ENCODE assay signal across 11 mouse cellular contexts in the genomic region with DNA sequence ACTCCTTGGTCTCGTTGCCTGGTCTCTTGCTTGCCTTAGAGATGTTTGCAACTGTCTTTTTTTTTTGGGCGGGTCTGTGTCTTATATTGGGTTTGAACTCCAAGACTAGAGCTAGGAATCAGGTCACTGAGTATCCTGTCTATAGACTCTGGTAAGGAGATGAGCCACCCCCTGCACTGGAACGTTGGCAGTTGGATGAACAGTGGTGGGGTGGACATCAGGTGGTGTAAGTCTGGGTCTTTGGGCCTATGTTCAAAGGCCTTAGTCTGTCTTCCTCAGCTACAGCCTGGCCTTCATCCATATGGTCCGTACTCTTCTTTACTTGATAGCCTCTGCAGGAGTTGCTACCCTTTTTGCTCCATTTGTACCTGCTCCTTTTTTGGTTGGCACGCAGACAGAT. TPM values are rescaled to one million over a fixed set of nuclear protein-coding genes. Genes with fewer than 3 reads are reported as not detected.
DNase-seq lines count a peak whose midpoint lies in the region; ATAC-seq and TF ChIP-seq lines count a peak whose summit lies in the region.
"Had no signal": no experiment of that assay in that cellular context is flagged by ENCODE, and none has a peak within 500 bp of the region (broad histone marks: within the 10 kb centered on the region; RNA-seq: fewer than 3 reads in every experiment).

No protein-coding gene starts in this region.

- peak overlapping the region; percentile 88 for H3K4me2 ChIP-seq in forebrain, postnatal 0 days (ENCODE audit: low read depth)
- H3K4me2 ChIP-seq in liver, embryonic 15.5 days: peak overlapping the region; percentile 88

- H3K9ac ChIP-seq in heart, adult 2 months (ENCODE audit: low read depth, low read length): no peak overlapping the region
- no peak overlapping the region; the same call in 1 of the 2 replicates for H3K9ac ChIP-seq in forebrain, postnatal 0 days
- H3K9ac ChIP-seq in liver, embryonic 15.5 days: 0 out of 2 replicates have a peak overlapping the region, but pooled peaks have one; percentile 83

- no peak for TF ChIP-seq POLR2A in heart, adult 2 months (IDR thresholded peaks at IDR 0.05; ENCODE audit: insufficient read depth, low read depth, low read length)

- peaks cover 2% of the 10 kb centered on the region for H3K79me2 ChIP-seq in heart, adult 2 months (replicated peaks; ENCODE audit: control insufficient read depth, insufficient read depth, low read length)

- H3K4me3 ChIP-seq in heart, adult 2 months: peak overlapping the region; percentile 97
- H3K4me3 ChIP-seq in E14TG2a.4 (replicated peaks; ENCODE audit: low read length): peak overlapping the region; percentile 97
- H3K4me3 ChIP-seq in forebrain, postnatal 0 days (ENCODE audit: low read depth, low read length): no peak overlapping the region
- H3K4me3 ChIP-seq in liver, embryonic 15.5 days (replicated peaks): peak overlapping the region; percentile 82

- ATAC-seq in forebrain, postnatal 0 days: no peak
- no peak for ATAC-seq in liver, embryonic 15.5 days (ENCODE audit: insufficient read depth)

- H3K27me3 ChIP-seq in heart, adult 2 months (ENCODE audit: control insufficient read depth, insufficient read depth, low read length): no peaks in the 10 kb centered on the region
- H3K27me3 ChIP-seq in E14TG2a.4 (ENCODE audit: insufficient read depth, low read length): no peaks in the 10 kb centered on the region
- no peaks in the 10 kb centered on the region for H3K27me3 ChIP-seq in forebrain, postnatal 0 days (ENCODE audit: insufficient read depth, low read length)
- H3K27me3 ChIP-seq in liver, embryonic 15.5 days: no peaks in the 10 kb centered on the region

- no peak for TF ChIP-seq CTCF in heart, adult 2 months (IDR thresholded peaks at IDR 0.05)
- no peak for TF ChIP-seq CTCF in E14TG2a.4 (conservative IDR thresholded peaks at IDR 0.05; ENCODE audit: low read length)
- no peak for TF ChIP-seq CTCF in forebrain, postnatal 0 days (IDR thresholded peaks at IDR 0.05; ENCODE audit: low read depth)

- DNase-seq in heart, adult 2 months: no peak
- DNase-seq in heart, postnatal 14 days: no peak
- no peak for DNase-seq in forebrain, postnatal 0 days
- no peak for DNase-seq in right cerebral cortex, postnatal 4 days
- no peak for DNase-seq in right cerebral cortex, adult 18-20 months
- DNase-seq in adrenal gland, postnatal 36 days: no peak
- DNase-seq: cerebellum, adult 11 months; thymus, adult 18-20 months had no signal

- 64% methylated on average over 5 of the region's 5 CpGs for WGBS in heart, adult 2 months
- 93% methylated on average over 5 of the region's 5 CpGs for WGBS in forebrain, postnatal 0 days
- WGBS in liver, embryonic 15.5 days (ENCODE audit: insufficient replicate concordance): 86% methylated on average over 5 of the region's 5 CpGs

- H3K36me3 ChIP-seq in heart, adult 2 months (ENCODE audit: control insufficient read depth, insufficient read depth, low read length): no peaks in the 10 kb centered on the region
- H3K36me3 ChIP-seq in E14TG2a.4 (ENCODE audit: insufficient read depth, low read length): peaks cover 47% of the 10 kb centered on the region
- H3K36me3 ChIP-seq in forebrain, postnatal 0 days (ENCODE audit: insufficient read depth): peaks cover 34% of the 10 kb centered on the region
- peaks cover 30% of the 10 kb centered on the region for H3K36me3 ChIP-seq in liver, embryonic 15.5 days (replicated peaks)

- intact Hi-C loops in heart, adult 2 months (cut with DNase I): loop anchor here (2.0 kb wide), 1 partner anchor 17 kb away; the partner anchor contains the start of gene Lamb2
- intact Hi-C loops in heart, postnatal 14 days (cut with DNase I): loop anchor here (2.0 kb wide), 1 partner anchor 17 kb away; the partner anchor contains the start of gene Lamb2

- peak overlapping the region; percentile 97 for H3K27ac ChIP-seq in heart, adult 2 months
- no peak overlapping the region for H3K27ac ChIP-seq in forebrain, postnatal 0 days (ENCODE audit: low read depth, low read length)
- H3K27ac ChIP-seq in liver, embryonic 15.5 days (replicated peaks): no peak overlapping the region

- H3K9me3 ChIP-seq in E14TG2a.4 (ENCODE audit: low read length): no peaks in the 10 kb centered on the region
- H3K9me3 ChIP-seq in forebrain, postnatal 0 days (ENCODE audit: low read length): no peaks in the 10 kb centered on the region
- H3K9me3 ChIP-seq in liver, embryonic 15.5 days (replicated peaks): no peaks in the 10 kb centered on the region

- no peak for TF ChIP-seq EP300 in heart, adult 2 months (IDR thresholded peaks at IDR 0.05; ENCODE audit: insufficient read depth, low read depth, low read length)

- peaks cover 13% of the 10 kb centered on the region for H3K4me1 ChIP-seq in heart, adult 2 months (ENCODE audit: control insufficient read depth, insufficient read depth, low read length)
- peaks cover 64% of the 10 kb centered on the region for H3K4me1 ChIP-seq in E14TG2a.4 (replicated peaks; ENCODE audit: low read depth, low read length)
- H3K4me1 ChIP-seq in forebrain, postnatal 0 days (ENCODE audit: insufficient read depth): 0 out of 2 replicates have a peak, but pooled peaks cover 8% of the 10 kb centered on the region
- peaks cover 31% of the 10 kb centered on the region for H3K4me1 ChIP-seq in liver, embryonic 15.5 days (replicated peaks)

RNA-seq across cellular contexts. Expression of gene Klhdc8b, which starts 0.3 kb away (rescaled TPM):
- 1 to 10 TPM; 4.9 to 5.8 TPM for total RNA-seq in heart, adult 2 months (2021)
- polyA plus RNA-seq in heart, adult 2 months (2012; rRNA removed): 21.5 and 26.6 TPM in 2 replicates
- total RNA-seq in heart, postnatal 14 days (2021): 10 to 100 TPM; 15.0 to 15.2 TPM
- total RNA-seq in forebrain, postnatal 0 days (2014; rRNA removed): 68.7 and 95.6 TPM in 2 replicates
- polyA plus RNA-seq in forebrain, postnatal 0 days (2015; fragmentation: Nextera tagmentation; extraction: Ambion mirVana): 45.5 and 56.5 TPM in 2 replicates
- polyA plus RNA-seq in liver, embryonic 15.5 days (2015; fragmentation: Nextera tagmentation; extraction: Ambion mirVana): 12.5 and 15.9 TPM in 2 replicates
- total RNA-seq in adrenal gland, postnatal 36 days (2021): 10 to 100 TPM; 20.1 to 21.5 TPM

RNA-seq across cellular contexts. Expression of gene Ccdc71, which starts 1.3 kb away (rescaled TPM):
- total RNA-seq in heart, adult 2 months (2021): 10 to 100 TPM; 22.5 to 26.6 TPM
- polyA plus RNA-seq in heart, adult 2 months (2012; rRNA removed): 14.7 and 16.7 TPM in 2 replicates
- 10 to 100 TPM; 23.6 to 29.4 TPM for total RNA-seq in heart, postnatal 14 days (2021)
- 37.2 and 38.7 TPM in 2 replicates for total RNA-seq in forebrain, postnatal 0 days (2014; rRNA removed)
- polyA plus RNA-seq in forebrain, postnatal 0 days (2015; fragmentation: Nextera tagmentation; extraction: Ambion mirVana): 51.6 and 55.8 TPM in 2 replicates
- 18.7 and 19.4 TPM in 2 replicates for polyA plus RNA-seq in liver, embryonic 15.5 days (2015; fragmentation: Nextera tagmentation; extraction: Ambion mirVana)
- 10 to 100 TPM; 37.1 to 48.1 TPM for total RNA-seq in adrenal gland, postnatal 36 days (2021)

RNA-seq across cellular contexts. Expression of gene Lamb2, which starts 17.9 kb away (rescaled TPM):
- 100 to 1,000 TPM; 326 to 360 TPM for total RNA-seq in heart, adult 2 months (2021)
- 272 and 392 TPM in 2 replicates for polyA plus RNA-seq in heart, adult 2 months (2012; rRNA removed)
- 100 to 1,000 TPM; 355 to 379 TPM for total RNA-seq in heart, postnatal 14 days (2021)
- total RNA-seq in forebrain, postnatal 0 days (2014; rRNA removed): 22.5 and 36.3 TPM in 2 replicates
- polyA plus RNA-seq in forebrain, postnatal 0 days (2015; fragmentation: Nextera tagmentation; extraction: Ambion mirVana): 9.1 and 12.5 TPM in 2 replicates
- 8.5 and 9.0 TPM in 2 replicates for polyA plus RNA-seq in liver, embryonic 15.5 days (2015; fragmentation: Nextera tagmentation; extraction: Ambion mirVana)
- total RNA-seq in adrenal gland, postnatal 36 days (2021): 100 to 1,000 TPM; 117 to 133 TPM

RNA-seq across cellular contexts. Expression of gene BC048562, which starts 25.4 kb away (rescaled TPM):
- not detected for total RNA-seq in heart, adult 2 months (2021)
- not detected in 2 replicates for polyA plus RNA-seq in heart, adult 2 months (2012; rRNA removed)
- total RNA-seq in heart, postnatal 14 days (2021): not detected
- total RNA-seq in forebrain, postnatal 0 days (2014; rRNA removed): not detected in 2 replicates
- polyA plus RNA-seq in forebrain, postnatal 0 days (2015; fragmentation: Nextera tagmentation; extraction: Ambion mirVana): not detected in 2 replicates
- not detected in 2 replicates for polyA plus RNA-seq in liver, embryonic 15.5 days (2015; fragmentation: Nextera tagmentation; extraction: Ambion mirVana)
- not detected for total RNA-seq in adrenal gland, postnatal 36 days (2021)
- polyA plus RNA-seq: large intestine, adult 2 months had no signal

RNA-seq across cellular contexts. Expression of gene Usp19, which starts 28.7 kb away (rescaled TPM):
- total RNA-seq in heart, adult 2 months (2021): 10 to 100 TPM; 83.2 to 91.9 TPM
- 110 and 147 TPM in 2 replicates for polyA plus RNA-seq in heart, adult 2 months (2012; rRNA removed)
- 100 to 1,000 TPM; 101 to 108 TPM for total RNA-seq in heart, postnatal 14 days (2021)
- 90.3 and 97.0 TPM in 2 replicates for total RNA-seq in forebrain, postnatal 0 days (2014; rRNA removed)
- 32.2 and 41.5 TPM in 2 replicates for polyA plus RNA-seq in forebrain, postnatal 0 days (2015; fragmentation: Nextera tagmentation; extraction: Ambion mirVana)
- polyA plus RNA-seq in liver, embryonic 15.5 days (2015; fragmentation: Nextera tagmentation; extraction: Ambion mirVana): 26.1 and 31.1 TPM in 2 replicates
- total RNA-seq in adrenal gland, postnatal 36 days (2021): 100 to 1,000 TPM; 204 to 213 TPM
